Mouse (Mus musculus) stomach, embryonic 16.5 days (tissue): ENCODE measurements around the gene Gstm1. TPM values are rescaled to one million over a fixed set of nuclear protein-coding genes. Genes with fewer than 3 reads are reported as not detected.
"Not testable (repeated sequence)": the region's sequence is repeated elsewhere in the genome, so short reads cannot be mapped to it uniquely, and the experiment has no call there.

ENCODE experiments used
- ATAC-seq: fragments of 200-750 bp; cut with Nextera tagmentation; 2 replicates; pipeline ENCODE4 v1.8.0; 2017; ENCODE audit warnings: moderate number of reproducible peaks, moderate TSS enrichment; ENCODE audit not compliant: insufficient read depth, low FRiP score
- H3K27ac ChIP-seq: fragments of 300-500 bp; sonication (generic); 2 replicates; pipeline ENCODE4 v1.5.1; 2014; ENCODE audit warnings: low read length
- H3K27me3 ChIP-seq: fragments of 300-500 bp; sonication (generic); 2 replicates; pipeline ENCODE4 v1.6.1; 2014; ENCODE audit warnings: low read length, control low read depth, mixed read lengths; ENCODE audit not compliant: control insufficient read depth, insufficient read depth
- H3K36me3 ChIP-seq: fragments of 300-500 bp; sonication (generic); 2 replicates; pipeline ENCODE4 v1.6.1; 2014; ENCODE audit warnings: low read length; ENCODE audit not compliant: control insufficient read depth, insufficient read depth
- H3K4me1 ChIP-seq: fragments of 300-500 bp; sonication (generic); 2 replicates; pipeline ENCODE4 v1.6.1; 2014; ENCODE audit warnings: low read length, control low read depth, mixed read lengths; ENCODE audit not compliant: control insufficient read depth, insufficient read depth
- H3K4me2 ChIP-seq: fragments of 300-500 bp; sonication (generic); 2 replicates; pipeline ENCODE4 v1.6.1; 2014; ENCODE audit warnings: low read depth, low read length, mixed read lengths
- H3K4me3 ChIP-seq: fragments of 300-500 bp; sonication (generic); replicated peaks from 2 replicates; pipeline ENCODE4 v1.5.1; 2014; ENCODE audit warnings: mild to moderate bottlenecking, low read length
- H3K9ac ChIP-seq: fragments of 300-500 bp; sonication (generic); 2 replicates; pipeline ENCODE4 v1.6.1; 2014; ENCODE audit warnings: low read length
- H3K9me3 ChIP-seq: fragments of 300-500 bp; sonication (generic); replicated peaks from 2 replicates; pipeline ENCODE4 v1.6.1; 2016; ENCODE audit warnings: low read length, control low read depth; ENCODE audit not compliant: control insufficient read depth
- WGBS: fragments of 180-500 bp; shearing (Covaris S2); extraction: QIAGEN DNeasy Blood & Tissue Kit; methylation state at CpG from one replicate; pipeline ENCODE4 v1.1.7; 2014; 5-methylcytosine and 5-hydroxymethylcytosine counted together
- polyA plus RNA-seq: library from polyadenylated mRNA; unstranded; fragments of >200 nt; fragmentation: Nextera tagmentation; extraction: Ambion mirVana; gene quantifications from 2 replicates; pipeline ENCODE4 v1.2.1, GENCODE M21; 2015

Gstm1 gene
- polyA plus RNA-seq, 1 experiment from 2014 or later = 513 TPM

DNA sequence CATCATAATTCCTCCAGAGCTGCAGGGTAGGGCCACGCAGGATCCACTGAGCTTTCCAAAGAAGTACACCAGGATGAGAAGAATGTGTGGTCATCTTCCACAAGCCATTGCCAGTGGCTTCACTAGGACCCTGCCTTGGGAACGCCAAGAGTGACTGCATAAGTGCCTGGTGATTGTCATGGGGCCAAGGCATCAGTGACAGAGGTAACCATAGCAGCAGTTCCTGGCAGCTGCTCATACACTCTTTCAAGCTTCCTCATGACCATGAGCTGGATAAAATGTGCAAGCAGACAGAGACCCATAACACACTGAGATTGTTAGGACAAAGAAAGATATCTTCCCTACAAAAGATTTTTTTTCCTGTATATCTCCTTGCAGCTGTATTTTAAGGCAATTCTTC, 7.5 kb downstream of the Gstm1 start:
- Histone ChIP-seq H3K27me3 (no peaks in the 10 kb centered on the region), H3K4me1 (peaks cover 12% of the 10 kb centered on the region), H3K27ac (no peak overlapping the region), H3K36me3 (no peaks in the 10 kb centered on the region; the same call in 1 of the 2 replicates), H3K9me3 (no peaks in the 10 kb centered on the region), H3K9ac (no peak overlapping the region), H3K4me2 (no peak overlapping the region), H3K4me3 (no peak overlapping the region)
- no peak for ATAC-seq
- 58% methylated on average over 2 of the region's 2 CpGs for WGBS

DNA sequence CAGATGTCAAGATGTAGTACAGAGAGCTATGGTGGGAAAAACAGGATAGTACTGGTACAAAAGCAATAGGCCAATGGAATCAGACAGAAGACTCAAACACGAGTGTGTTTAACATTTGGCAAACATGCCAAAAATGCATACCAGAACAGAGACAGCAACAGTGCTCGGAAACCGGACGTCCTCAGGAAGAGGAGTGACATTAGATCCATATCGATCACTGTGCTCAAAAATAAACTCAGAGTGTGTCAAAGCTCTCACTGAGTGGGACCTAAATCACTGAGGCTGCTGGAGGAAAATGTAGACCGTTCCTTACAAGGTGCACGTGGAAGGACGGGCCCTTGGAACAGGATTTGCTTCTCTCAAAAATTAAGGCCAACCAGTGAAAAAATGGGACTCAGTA, 15.8 kb downstream of the Gstm1 start:
- Histone ChIP-seq H3K9me3 (no peaks in the 10 kb centered on the region), H3K4me1 (no peaks in the 10 kb centered on the region), H3K27me3 (no peaks in the 10 kb centered on the region), H3K4me2 (no peak overlapping the region), H3K9ac (no peak overlapping the region), H3K36me3 (no peaks in the 10 kb centered on the region), H3K27ac (no peak overlapping the region), H3K4me3 (no peak overlapping the region)
- WGBS = 49% methylated on average over 8 of the region's 8 CpGs
- ATAC-seq = no peak

DNA sequence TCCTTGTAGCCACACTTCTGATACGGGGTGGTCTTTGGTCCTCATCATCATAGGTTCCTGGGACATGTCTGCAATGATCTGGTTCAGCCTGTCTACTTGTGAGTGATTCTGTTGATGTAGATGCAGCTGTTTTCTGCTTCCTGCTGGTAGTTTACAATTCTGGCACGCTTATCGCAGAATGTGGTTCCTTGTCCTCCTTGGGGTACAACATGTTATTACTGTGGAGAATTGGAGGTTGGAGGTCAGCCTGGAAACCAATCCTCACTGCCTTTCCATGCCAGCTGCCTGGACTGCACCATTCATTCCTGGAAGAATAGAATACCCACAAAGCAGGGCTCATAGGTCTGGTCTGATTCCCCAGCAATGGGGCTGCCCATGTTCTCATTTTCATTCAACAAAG, 18.3 kb downstream of the Gstm1 start:
- WGBS = 69% methylated on average over 3 of the region's 3 CpGs
- H3K27ac ChIP-seq = no peak overlapping the region
- no peaks in the 10 kb centered on the region for H3K27me3 ChIP-seq
- H3K4me2 ChIP-seq = no peak overlapping the region
- no peaks in the 10 kb centered on the region for H3K36me3 ChIP-seq
- no peak overlapping the region for H3K9ac ChIP-seq
- no peak for ATAC-seq
- H3K4me3 ChIP-seq = no peak overlapping the region
- H3K9me3 ChIP-seq = no peaks in the 10 kb centered on the region
- no peaks in the 10 kb centered on the region for H3K4me1 ChIP-seq

DNA sequence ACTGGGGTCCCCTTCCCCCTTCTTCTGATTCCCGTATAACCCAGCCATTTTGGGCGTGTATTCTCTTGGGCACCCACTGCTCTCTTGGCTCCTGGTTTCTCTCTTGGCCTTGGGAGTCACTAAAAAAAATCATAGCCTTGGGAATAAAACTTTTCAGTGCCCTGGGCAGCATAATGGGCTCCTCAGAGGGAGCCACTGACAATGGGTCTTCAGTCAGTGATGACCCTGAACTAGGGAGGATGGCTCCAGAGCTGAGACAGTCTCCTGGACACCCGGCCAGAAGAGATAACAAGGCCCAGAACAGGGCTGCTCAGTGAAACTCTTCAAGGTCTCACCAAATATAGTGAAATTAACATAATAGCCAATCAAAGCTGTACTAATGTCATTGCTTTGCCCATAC, 19.2 kb downstream of the Gstm1 start:
- Histone ChIP-seq H3K9me3 (no peaks in the 10 kb centered on the region), H3K27ac (no peak overlapping the region), H3K4me2 (no peak overlapping the region), H3K36me3 (no peaks in the 10 kb centered on the region), H3K4me3 (no peak overlapping the region), H3K9ac (no peak overlapping the region), H3K4me1 (no peaks in the 10 kb centered on the region), H3K27me3 (no peaks in the 10 kb centered on the region)
- WGBS = 84% methylated on average over 3 of the region's 3 CpGs
- no peak for ATAC-seq

DNA sequence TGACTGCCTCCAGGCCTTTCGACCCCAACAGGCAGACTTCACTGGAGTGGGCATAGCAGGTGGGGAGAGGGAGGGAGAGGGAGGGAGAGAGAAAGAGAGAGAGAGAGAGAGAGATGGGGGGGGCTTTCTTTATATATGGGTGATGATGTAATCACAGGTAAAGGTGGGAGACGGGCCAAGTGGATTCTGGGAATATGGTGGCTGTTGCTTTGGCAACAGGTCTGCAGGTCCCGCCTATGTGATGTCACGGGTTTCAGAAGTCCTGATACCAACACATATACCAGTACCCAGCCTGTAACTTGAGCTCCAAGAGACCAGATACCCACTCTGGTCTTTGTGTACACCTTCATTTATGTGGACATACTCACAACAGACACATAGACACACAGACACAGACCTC, 21.2 kb downstream of the Gstm1 start:
- Histone ChIP-seq H3K9me3 (no peaks in the 10 kb centered on the region), H3K36me3 (no peaks in the 10 kb centered on the region), H3K4me1 (no peaks in the 10 kb centered on the region), H3K4me2 (no peak overlapping the region), H3K4me3 (no peak overlapping the region), H3K27ac (no peak overlapping the region), H3K9ac (no peak overlapping the region), H3K27me3 (no peaks in the 10 kb centered on the region)
- WGBS = 81% methylated on average over 4 of the region's 4 CpGs
- ATAC-seq = no peak

DNA sequence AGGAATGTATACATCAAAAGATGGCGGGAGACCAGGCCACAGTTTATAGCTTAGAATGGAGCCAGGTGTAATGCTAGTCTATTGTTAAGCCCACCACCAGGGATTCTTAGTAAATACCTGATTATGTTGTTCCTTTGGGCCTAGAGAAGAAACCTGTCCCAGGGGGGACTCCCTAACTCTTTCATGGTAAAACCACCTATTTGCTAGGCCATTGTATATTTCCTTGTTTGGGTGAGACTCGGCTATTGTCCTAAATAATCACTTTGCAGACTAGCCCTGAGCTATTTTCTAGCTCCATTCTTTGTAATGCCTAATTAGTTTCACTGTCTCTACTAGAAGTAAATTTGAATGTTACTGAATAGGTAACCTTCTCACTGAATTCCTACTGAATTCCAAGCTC, 21.8 kb downstream of the Gstm1 start:
- not testable (repeated sequence) for H3K4me1 ChIP-seq, H3K27me3 ChIP-seq, H3K36me3 ChIP-seq, H3K4me3 ChIP-seq, H3K4me2 ChIP-seq, ATAC-seq, H3K27ac ChIP-seq, H3K9me3 ChIP-seq, H3K9ac ChIP-seq
- WGBS = 80% methylated on average over 2 of the region's 2 CpGs

DNA sequence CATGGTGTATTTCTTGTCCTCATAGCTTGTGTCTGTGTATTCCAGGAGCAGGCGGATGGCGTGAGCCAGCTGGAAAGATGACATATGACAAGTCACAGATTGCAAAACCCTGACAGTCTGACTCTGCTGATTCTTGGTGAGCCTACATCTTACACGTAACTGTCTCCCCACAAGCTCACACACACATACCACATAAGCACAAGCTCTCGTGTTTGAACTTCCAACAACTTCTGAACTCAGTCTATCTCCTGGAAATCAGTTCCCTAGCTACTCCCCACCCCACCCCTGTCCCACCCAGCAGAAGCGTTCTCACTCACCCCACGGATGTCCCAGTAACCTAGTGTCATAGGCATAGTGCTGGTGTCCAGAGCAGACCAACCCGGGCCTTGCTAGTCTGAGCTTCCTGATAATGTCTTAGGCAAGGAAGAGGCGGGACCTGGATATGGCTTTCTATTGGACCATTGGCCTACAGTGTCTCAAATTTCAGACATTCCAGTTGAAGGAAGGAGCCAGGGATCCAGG, 31.7 kb downstream of the Gstm1 start, which contains the start of gene Gstm2:
TSS of gene Gstm2 (minus strand) at position 413 of the 522 bp plus-strand sequence.
- WGBS = 18% methylated on average over 8 of the region's 8 CpGs
- Histone ChIP-seq H3K9me3 (no peaks in the 10 kb centered on the region), H3K4me2 (peak within 1 kb of the TSS; percentile 43), H3K27me3 (no peaks in the 10 kb centered on the region), H3K27ac (peak within 1 kb of the TSS; percentile 70), H3K4me3 (peak within 1 kb of the TSS; percentile 33), H3K4me1 (peaks cover 12% of the 10 kb centered on the region), H3K9ac (peak within 1 kb of the TSS; percentile 40), H3K36me3 (no peaks in the 10 kb centered on the region)
- ATAC-seq = peak; percentile 92

DNA sequence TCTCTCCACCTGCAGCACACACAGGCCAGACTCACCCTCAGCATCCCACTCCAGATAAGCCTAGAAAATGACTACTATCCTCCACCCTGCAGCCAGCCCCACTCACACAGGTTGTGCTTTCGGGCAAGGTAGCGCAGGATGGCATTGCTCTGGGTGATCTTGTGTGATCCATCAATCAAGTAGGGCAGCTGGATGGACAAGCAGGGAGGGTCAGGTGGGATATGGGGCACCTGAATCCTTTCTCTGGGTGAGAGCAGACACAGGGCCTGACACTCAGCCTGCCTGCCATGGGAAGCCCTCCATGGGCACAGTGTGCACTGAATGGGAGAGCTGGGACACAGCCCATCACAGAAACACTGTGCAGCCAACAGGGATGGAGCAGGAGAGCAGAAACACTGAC, 32.6 kb downstream of the Gstm1 start:
- H3K4me3 ChIP-seq = peak overlapping the region; percentile 33; the same call in 1 of the 2 replicates
- peak overlapping the region; percentile 43 for H3K4me2 ChIP-seq
- ATAC-seq, H3K36me3 ChIP-seq, H3K27me3 ChIP-seq, H3K9ac ChIP-seq, H3K9me3 ChIP-seq: not testable (repeated sequence)
- peaks cover 14% of the 10 kb centered on the region for H3K4me1 ChIP-seq
- peak overlapping the region; percentile 70; the same call in 1 of the 2 replicates for H3K27ac ChIP-seq
- 96% methylated on average over 2 of the region's 2 CpGs for WGBS

DNA sequence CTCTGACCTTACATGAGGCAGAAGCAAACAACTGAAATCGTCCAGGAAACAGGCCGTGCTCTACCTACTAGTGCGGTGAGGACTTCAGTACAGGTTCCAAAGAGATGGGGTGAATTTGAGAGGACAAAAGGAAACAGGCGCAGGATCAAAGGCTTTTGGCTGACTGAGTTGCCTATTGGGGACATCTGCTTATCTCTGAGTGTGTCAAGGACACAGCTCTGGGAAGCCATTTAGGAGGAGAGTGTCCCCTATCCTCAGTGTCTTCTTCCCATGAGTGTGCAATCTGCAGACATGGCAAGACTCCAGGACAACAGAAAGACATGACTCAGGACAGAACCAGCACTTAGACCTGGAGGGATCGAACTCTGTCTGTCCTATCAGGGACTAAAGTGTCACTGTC, 33.3 kb downstream of the Gstm1 start:
- WGBS = 68% methylated on average over 5 of the region's 5 CpGs
- no peak overlapping the region for H3K4me2 ChIP-seq

More for the DNA sequence above, 33.3 kb downstream of the Gstm1 start:
- H3K4me1 ChIP-seq = peaks cover 14% of the 10 kb centered on the region
- H3K9me3 ChIP-seq = no peaks in the 10 kb centered on the region
- H3K9ac ChIP-seq = no peak overlapping the region
- no peak overlapping the region for H3K4me3 ChIP-seq
- no peak overlapping the region for H3K27ac ChIP-seq
- no peaks in the 10 kb centered on the region for H3K27me3 ChIP-seq
- no peak for ATAC-seq
- no peaks in the 10 kb centered on the region for H3K36me3 ChIP-seq
